Mouse (Mus musculus) B cell, adult 2 months (primary cell): Measurements from ENCODE around the gene Arid3b.

Experiments
- DNase-seq, 2 experiments: peaks; one replicate each; pipeline ENCODE4 v3.0.0; 2022

Gene Arid3b

GRCm38 (mm10) chr9:57829812-57830557, 6.6 kb downstream of the Arid3b start:
- DNase-seq: no peak

GRCm38 (mm10) chr9:57823397-57823796, 13.2 kb downstream of the Arid3b start:
- no peak for DNase-seq

- DNase-seq: no peak
Observed at GRCm38 (mm10) chr9:57822812-57823211, 13.8 kb downstream of the Arid3b start.

GRCm38 (mm10) chr9:57820186-57821080, 16.2 kb downstream of the Arid3b start:
- DNase-seq: peak; percentile 29 to 41

- DNase-seq: no peak
Observed at GRCm38 (mm10) chr9:57817220-57817667, 19.3 kb downstream of the Arid3b start.

- DNase-seq: no peak
Observed at GRCm38 (mm10) chr9:57814866-57815265, 21.7 kb downstream of the Arid3b start.

GRCm38 (mm10) chr9:57814014-57814413, 22.6 kb downstream of the Arid3b start:
- DNase-seq: peak in 1 of 2 experiments; percentile 11

GRCm38 (mm10) chr9:57811793-57812733, 24.5 kb downstream of the Arid3b start:
- no peak for DNase-seq

GRCm38 (mm10) chr9:57810691-57811090, 25.9 kb downstream of the Arid3b start:
- no peak for DNase-seq

- no peak for DNase-seq
Observed at GRCm38 (mm10) chr9:57808771-57809310, 27.8 kb downstream of the Arid3b start.

GRCm38 (mm10) chr9:57807174-57807651, 29.4 kb downstream of the Arid3b start:
- DNase-seq: no peak

- DNase-seq: no peak
Observed at GRCm38 (mm10) chr9:57806066-57806481, 30.5 kb downstream of the Arid3b start.

GRCm38 (mm10) chr9:57805087-57805737, 31.4 kb downstream of the Arid3b start:
- no peak for DNase-seq

- no peak for DNase-seq
Observed at GRCm38 (mm10) chr9:57803839-57804238, 32.8 kb downstream of the Arid3b start.

- no peak for DNase-seq
Observed at GRCm38 (mm10) chr9:57803047-57803446, 33.5 kb downstream of the Arid3b start.

- DNase-seq: peak; percentile 47 to 48
Observed at GRCm38 (mm10) chr9:57800325-57800975, 36.1 kb downstream of the Arid3b start.

- no peak for DNase-seq
Observed at GRCm38 (mm10) chr9:57798725-57799253, 37.8 kb downstream of the Arid3b start.

GRCm38 (mm10) chr9:57797456-57797855, 39.1 kb downstream of the Arid3b start:
- no peak for DNase-seq

- DNase-seq: peak in 1 of 2 experiments; percentile 13
Observed at GRCm38 (mm10) chr9:57789733-57790132, 46.9 kb downstream of the Arid3b start.

- DNase-seq: no peak
Observed at GRCm38 (mm10) chr9:57782656-57783055, 53.9 kb downstream of the Arid3b start.

- no peak for DNase-seq
Observed at GRCm38 (mm10) chr9:57775736-57776135, 60.9 kb downstream of the Arid3b start.
